Mouse (Mus musculus) heart, embryonic 13.5 days (tissue): Measurements from ENCODE around the gene Hat1. TPM values are rescaled to one million over a fixed set of nuclear protein-coding genes. Genes with fewer than 3 reads are reported as not detected.
A peak's percentile ranks its signal among the peaks of the same experiment; 100 is the strongest.

ENCODE experiments used
- ATAC-seq: fragments of 200-750 bp; cut with Nextera tagmentation; 2 replicates; pipeline ENCODE4 v1.8.0; 2017; ENCODE audit warnings: moderate TSS enrichment; ENCODE audit not compliant: insufficient number of reproducible peaks, low FRiP score, low TSS enrichment; ENCODE audit errors: extremely low read depth
- H3K27ac ChIP-seq: fragments of 300-500 bp; sonication (generic); replicated peaks from 2 replicates; pipeline ENCODE4 v1.5.1; 2015; ENCODE audit warnings: moderate library complexity, mild to moderate bottlenecking, inconsistent platforms
- H3K27me3 ChIP-seq: fragments of 300-500 bp; sonication (generic); replicated peaks from 2 replicates; pipeline ENCODE4 v1.6.1; 2015; ENCODE audit warnings: mild to moderate bottlenecking, inconsistent platforms
- H3K36me3 ChIP-seq: fragments of 300-500 bp; sonication (generic); 2 replicates; pipeline ENCODE4 v1.6.1; 2015; ENCODE audit warnings: mild to moderate bottlenecking, inconsistent platforms
- H3K4me1 ChIP-seq: fragments of 300-500 bp; sonication (generic); 2 replicates; pipeline ENCODE4 v1.6.1; 2015; ENCODE audit warnings: inconsistent platforms
- H3K4me2 ChIP-seq: fragments of 300-500 bp; sonication (generic); 2 replicates; pipeline ENCODE4 v1.6.1; 2015; ENCODE audit warnings: inconsistent platforms, mild to moderate bottlenecking, moderate library complexity
- H3K4me3 ChIP-seq: fragments of 300-500 bp; sonication (generic); 2 replicates; pipeline ENCODE4 v1.5.1; 2015; ENCODE audit warnings: moderate library complexity, mild to moderate bottlenecking, inconsistent platforms
- H3K9ac ChIP-seq: fragments of 300-500 bp; sonication (generic); 2 replicates; pipeline ENCODE4 v1.6.1; 2015; ENCODE audit warnings: inconsistent platforms, mild to moderate bottlenecking, moderate library complexity
- H3K9me3 ChIP-seq: fragments of 300-500 bp; sonication (generic); 2 replicates; pipeline ENCODE4 v1.6.1; 2016; ENCODE audit warnings: inconsistent platforms
- WGBS: fragments of 180-500 bp; shearing (Covaris S2); methylation state at CpG from one replicate; pipeline ENCODE4 v1.1.7; 2015; ENCODE audit warnings: mixed read lengths; 5-methylcytosine and 5-hydroxymethylcytosine counted together
- polyA plus RNA-seq: library from polyadenylated mRNA; unstranded; fragments of >200 nt; fragmentation: Nextera tagmentation; extraction: Ambion mirVana; gene quantifications from 2 replicates; pipeline ENCODE4 v1.2.1, GENCODE M21; 2015

The Hat1 gene
- 117 and 133 TPM in 2 replicates for polyA plus RNA-seq

- H3K27ac ChIP-seq: peak within 1 kb of the TSS; percentile 88
- H3K27me3 ChIP-seq: no peaks in the 10 kb centered on the region
- H3K4me1 ChIP-seq: peaks cover 12% of the 10 kb centered on the region
- no peaks in the 10 kb centered on the region for H3K9me3 ChIP-seq
- peak within 1 kb of the TSS; percentile 96 for H3K4me3 ChIP-seq
- H3K4me2 ChIP-seq: peak within 1 kb of the TSS; percentile 78
- under 1% methylated on average over 66 of the region's 66 CpGs for WGBS
- peak within 1 kb of the TSS; percentile 94 for H3K9ac ChIP-seq
- H3K36me3 ChIP-seq: peaks cover 30% of the 10 kb centered on the region
- ATAC-seq: peak; percentile 96
These were observed at the start of gene Hat1 for GRCm38 (mm10) chr2:71388951-71389763. Gene Hat1, plus strand, starts transcription at chr2:71388958.

DNA sequence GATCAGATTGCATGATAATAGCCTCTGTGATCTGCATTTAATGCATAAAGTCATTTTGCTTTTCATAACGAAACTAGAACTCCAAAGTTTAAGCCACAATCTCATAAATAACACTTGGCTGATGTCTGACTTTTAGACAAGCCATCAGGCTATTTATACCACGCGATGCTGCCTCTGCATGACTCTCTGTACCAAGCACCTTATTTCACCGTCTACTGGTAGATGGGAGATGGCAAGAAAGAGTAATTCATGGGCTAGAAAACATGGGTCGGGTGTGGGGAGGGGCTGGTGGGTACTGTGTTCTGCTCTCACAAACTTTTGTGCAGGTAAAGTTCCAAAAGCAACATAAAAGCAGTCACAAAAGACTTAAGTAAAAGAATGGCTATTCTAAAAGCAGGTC, 48.6 kb upstream of the Hat1 start:
- H3K4me3 ChIP-seq: no peak overlapping the region
- WGBS: 47% methylated on average over 5 of the region's 5 CpGs
- 0 out of 2 replicates have a peak overlapping the region, but pooled peaks have one; percentile 5 for H3K4me2 ChIP-seq
- H3K4me1 ChIP-seq: peaks cover 11% of the 10 kb centered on the region
- no peak overlapping the region for H3K9ac ChIP-seq
- no peak for ATAC-seq
- no peaks in the 10 kb centered on the region for H3K27me3 ChIP-seq
- H3K27ac ChIP-seq: peak overlapping the region; percentile 61
- H3K36me3 ChIP-seq: peaks cover 56% of the 10 kb centered on the region
- H3K9me3 ChIP-seq: 0 out of 2 replicates have a peak, but pooled peaks cover 5% of the 10 kb centered on the region

DNA sequence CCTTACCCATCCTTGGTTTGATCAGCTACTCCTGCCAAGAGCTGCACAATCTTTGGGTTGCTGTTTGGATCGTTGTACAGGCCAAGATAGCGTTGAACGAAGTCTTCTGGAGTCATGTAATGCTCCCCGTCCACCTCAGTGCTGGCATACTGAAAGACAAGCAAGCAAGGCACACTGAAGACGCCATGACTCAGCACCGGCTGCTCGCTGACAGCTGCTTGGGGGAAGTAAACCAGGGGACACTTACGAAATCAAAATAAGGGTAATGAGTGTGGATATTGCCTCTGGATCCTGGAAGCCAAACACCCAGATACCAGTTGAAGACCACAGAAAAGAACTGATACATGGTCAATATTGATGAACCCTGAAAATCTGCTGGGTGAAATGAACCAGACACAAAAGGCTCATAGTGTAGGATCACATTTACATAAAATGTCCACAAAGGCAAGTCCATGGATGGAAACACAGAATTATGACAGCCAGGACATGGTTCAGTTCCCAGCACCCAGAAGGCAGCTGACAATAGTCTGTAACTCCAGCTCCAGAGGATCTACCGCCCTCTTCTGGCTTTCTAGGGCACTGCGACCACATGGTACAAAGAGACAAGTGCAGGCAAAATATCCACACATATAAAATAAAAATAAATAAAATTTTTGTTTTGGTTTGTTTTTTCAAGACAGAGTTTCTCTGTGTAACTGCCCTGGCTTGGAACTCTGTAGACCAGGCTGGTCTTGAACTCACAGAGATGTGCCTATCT, 44.7 kb upstream of the Hat1 start:
- Histone ChIP-seq H3K4me3 (no peak overlapping the region), H3K36me3 (peaks cover 40% of the 10 kb centered on the region), H3K27me3 (no peaks in the 10 kb centered on the region), H3K9me3 (0 out of 2 replicates have a peak, but pooled peaks cover 5% of the 10 kb centered on the region), H3K4me2 (no peak overlapping the region), H3K27ac (no peak overlapping the region), H3K4me1 (peaks cover 11% of the 10 kb centered on the region), H3K9ac (no peak overlapping the region)
- ATAC-seq: no peak
- WGBS: 92% methylated on average over 10 of the region's 10 CpGs

DNA sequence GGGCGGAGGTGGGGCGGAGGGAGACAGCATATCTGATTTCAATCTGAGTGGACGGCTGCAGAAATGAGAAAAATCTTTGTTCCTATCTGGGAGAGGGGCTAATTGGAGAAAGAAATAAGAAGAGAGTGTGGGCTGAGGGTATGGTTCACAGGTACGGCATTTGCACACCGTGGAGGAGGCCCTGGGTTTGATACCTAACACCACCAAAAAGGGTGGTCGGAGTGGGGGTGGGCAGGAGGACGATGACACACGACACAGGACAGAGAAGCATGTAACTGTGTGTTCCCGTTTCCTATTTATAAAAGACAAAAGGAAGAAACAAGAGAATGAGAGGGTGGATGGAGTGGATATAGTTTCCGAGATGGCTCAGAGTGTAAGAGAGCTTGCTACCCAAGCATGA, 41.6 kb upstream of the Hat1 start:
- H3K9me3 ChIP-seq: 0 out of 2 replicates have a peak, but pooled peaks cover 5% of the 10 kb centered on the region
- H3K4me2 ChIP-seq: no peak overlapping the region
- peaks cover 32% of the 10 kb centered on the region for H3K36me3 ChIP-seq
- H3K4me3 ChIP-seq: no peak overlapping the region
- ATAC-seq: no peak
- H3K9ac ChIP-seq: no peak overlapping the region
- no peak overlapping the region for H3K27ac ChIP-seq
- no peaks in the 10 kb centered on the region for H3K27me3 ChIP-seq
- 80% methylated on average over 10 of the region's 10 CpGs for WGBS
- peaks cover 14% of the 10 kb centered on the region for H3K4me1 ChIP-seq

DNA sequence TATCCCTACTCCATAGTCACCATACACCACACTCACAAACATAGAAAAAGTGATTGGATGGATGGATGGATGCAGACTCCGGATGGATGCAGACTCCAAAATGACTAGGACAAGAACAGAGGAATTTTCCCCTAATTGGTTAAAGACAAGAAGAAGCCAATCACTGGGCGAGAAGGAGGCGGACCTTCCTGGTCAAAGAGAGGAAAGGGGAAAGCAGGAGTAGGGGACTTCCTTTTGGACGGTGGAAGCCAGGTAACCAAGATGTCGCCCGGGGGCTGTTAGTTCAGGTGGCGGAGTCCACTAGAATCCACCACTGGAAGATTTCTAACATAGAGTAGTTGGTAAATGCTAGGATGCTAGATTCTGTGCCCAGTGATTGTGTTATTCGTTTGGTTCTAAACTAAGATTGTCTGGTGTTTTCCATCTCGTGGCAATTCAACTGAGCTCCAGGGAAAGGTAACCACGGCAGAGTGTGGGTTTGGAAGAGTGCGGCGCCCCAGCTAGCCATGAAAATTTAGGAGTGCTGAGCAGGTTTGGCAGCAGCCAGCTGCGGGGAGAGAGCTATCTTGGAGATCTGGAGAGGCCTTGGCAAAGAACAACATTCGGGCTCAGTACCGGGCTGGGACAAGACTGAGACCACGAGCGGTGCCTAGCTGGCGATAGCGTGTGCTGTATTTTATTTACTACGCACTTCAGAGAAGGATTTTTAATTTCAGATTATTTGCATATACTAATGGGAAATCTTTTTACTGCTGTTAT, 40.8 kb upstream of the Hat1 start:
- 89% methylated on average over 20 of the region's 20 CpGs for WGBS
- H3K27ac ChIP-seq: no peak overlapping the region
- peaks cover 14% of the 10 kb centered on the region for H3K4me1 ChIP-seq
- H3K4me2 ChIP-seq: no peak overlapping the region
- H3K9ac ChIP-seq: no peak overlapping the region
- H3K27me3 ChIP-seq: no peaks in the 10 kb centered on the region
- H3K9me3 ChIP-seq: 0 out of 2 replicates have a peak, but pooled peaks cover 5% of the 10 kb centered on the region
- H3K4me3 ChIP-seq: no peak overlapping the region
- ATAC-seq: no peak
- peaks cover 25% of the 10 kb centered on the region for H3K36me3 ChIP-seq

DNA sequence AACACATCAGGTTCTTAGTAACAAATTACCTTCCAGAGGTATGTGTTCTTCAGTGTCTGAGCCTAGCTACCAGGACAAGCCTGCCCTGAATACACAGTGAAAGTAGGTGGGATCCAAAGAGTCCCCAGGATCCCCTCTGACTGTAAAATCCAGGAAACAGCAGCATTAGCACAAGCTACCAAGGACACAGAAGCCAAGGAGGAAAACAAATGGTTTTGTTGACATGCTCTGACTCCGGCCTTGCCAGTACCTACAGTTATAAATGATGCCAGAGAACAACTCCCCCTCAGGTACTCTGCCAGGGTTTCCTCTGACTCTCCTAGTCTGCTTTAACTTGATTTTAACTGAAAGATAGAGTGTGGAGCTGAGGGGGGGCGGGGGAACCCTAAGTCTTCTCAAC, 39.2 kb upstream of the Hat1 start:
- Histone ChIP-seq H3K4me2 (no peak overlapping the region), H3K27ac (no peak overlapping the region), H3K9ac (no peak overlapping the region), H3K9me3 (no peaks in the 10 kb centered on the region), H3K36me3 (peaks cover 9% of the 10 kb centered on the region), H3K4me1 (peaks cover 28% of the 10 kb centered on the region), H3K4me3 (no peak overlapping the region), H3K27me3 (no peaks in the 10 kb centered on the region)
- ATAC-seq: no peak
- WGBS: 81% methylated on average over 2 of the region's 2 CpGs

DNA sequence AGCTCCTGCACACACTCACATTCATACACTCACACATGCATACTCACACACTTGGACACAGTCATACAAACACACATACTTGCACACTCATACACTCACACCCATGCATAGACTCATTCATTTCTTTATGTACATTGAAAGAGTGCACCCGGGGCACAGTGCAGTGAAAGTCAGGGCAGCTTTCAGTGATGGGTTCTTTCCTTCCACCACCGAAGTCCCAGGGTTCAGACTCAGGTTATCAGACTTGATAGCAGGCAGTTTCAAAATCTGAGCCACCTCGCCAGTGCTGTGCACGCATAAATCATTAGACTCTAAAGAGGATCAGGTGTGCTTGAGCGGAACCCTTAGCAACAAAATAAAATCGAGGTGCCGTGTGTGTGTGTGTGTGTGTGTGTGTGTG, 38.6 kb upstream of the Hat1 start:
- Histone ChIP-seq H3K27me3 (no peaks in the 10 kb centered on the region), H3K4me2 (no peak overlapping the region), H3K36me3 (peaks cover 6% of the 10 kb centered on the region; the same call in 1 of the 2 replicates), H3K27ac (no peak overlapping the region), H3K9me3 (no peaks in the 10 kb centered on the region), H3K4me1 (peaks cover 28% of the 10 kb centered on the region), H3K4me3 (no peak overlapping the region), H3K9ac (no peak overlapping the region)
- WGBS: 66% methylated on average over 7 of the region's 7 CpGs
- ATAC-seq: no peak

DNA sequence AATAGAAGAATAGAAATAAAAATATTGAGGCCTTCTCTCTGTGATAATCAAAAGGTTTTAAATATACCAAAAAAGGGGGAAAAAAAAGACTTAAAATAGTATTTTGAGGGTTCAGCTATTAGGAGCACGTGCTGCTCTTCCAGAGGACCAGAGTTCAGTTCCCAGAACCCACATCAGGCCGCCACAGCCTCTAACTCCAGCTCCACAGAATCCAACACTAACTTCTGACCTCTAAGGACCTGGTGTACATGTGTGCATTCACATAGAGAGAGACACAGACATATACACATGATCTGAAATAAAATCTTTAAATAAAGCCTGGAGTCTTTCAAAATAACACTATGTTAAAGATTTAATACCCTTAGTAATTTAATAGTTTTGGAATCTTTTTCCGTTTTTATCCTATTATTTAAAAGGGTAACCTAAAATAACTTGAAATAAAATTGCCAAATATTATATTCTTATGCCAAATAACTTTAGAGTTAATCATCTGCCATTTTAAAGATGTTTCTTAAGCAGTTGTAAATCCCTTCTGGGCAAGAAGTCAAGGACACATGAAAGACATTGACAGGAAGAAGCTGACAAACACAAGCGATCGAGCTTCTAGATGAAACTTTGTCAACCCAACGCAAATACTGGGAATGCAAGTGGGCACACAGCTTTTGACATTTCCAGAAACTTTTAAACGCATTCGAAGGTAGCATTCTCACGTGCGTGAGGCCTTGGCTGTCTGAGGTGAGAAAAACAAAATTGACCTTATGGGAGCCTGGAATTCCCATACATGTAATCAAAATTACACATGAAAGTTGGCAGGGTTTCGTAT, 37.6 kb upstream of the Hat1 start:
- no peaks in the 10 kb centered on the region for H3K9me3 ChIP-seq
- H3K4me3 ChIP-seq: no peak overlapping the region
- no peak overlapping the region for H3K9ac ChIP-seq
- H3K27me3 ChIP-seq: no peaks in the 10 kb centered on the region
- H3K4me1 ChIP-seq: peaks cover 28% of the 10 kb centered on the region
- H3K27ac ChIP-seq: no peak overlapping the region
- no peak for ATAC-seq
- 83% methylated on average over 11 of the region's 11 CpGs for WGBS
- no peak overlapping the region for H3K4me2 ChIP-seq
- H3K36me3 ChIP-seq: peaks cover 6% of the 10 kb centered on the region; the same call in 1 of the 2 replicates

GRCm38 (mm10) chr2:71351727-71351987, 37.1 kb upstream of the Hat1 start:
- 77% methylated on average over 3 of the region's 3 CpGs for WGBS
- H3K9ac ChIP-seq: no peak overlapping the region
- no peaks in the 10 kb centered on the region for H3K27me3 ChIP-seq
- no peaks in the 10 kb centered on the region for H3K9me3 ChIP-seq
- H3K4me3 ChIP-seq: no peak overlapping the region
- H3K36me3 ChIP-seq: peaks cover 6% of the 10 kb centered on the region; the same call in 1 of the 2 replicates
- H3K4me2 ChIP-seq: no peak overlapping the region
- no peak for ATAC-seq
- H3K4me1 ChIP-seq: peaks cover 28% of the 10 kb centered on the region
- no peak overlapping the region for H3K27ac ChIP-seq

- no peaks in the 10 kb centered on the region for H3K9me3 ChIP-seq
- peaks cover 40% of the 10 kb centered on the region for H3K4me1 ChIP-seq
- H3K36me3 ChIP-seq: peaks cover 16% of the 10 kb centered on the region; the same call in 1 of the 2 replicates
- peak overlapping the region; percentile 69 for H3K27ac ChIP-seq
- no peak overlapping the region for H3K4me3 ChIP-seq
- H3K4me2 ChIP-seq: peak overlapping the region; percentile 31
- 56% methylated on average over 10 of the region's 10 CpGs for WGBS
- 0 out of 2 replicates have a peak overlapping the region, but pooled peaks have one; percentile 44 for H3K9ac ChIP-seq
- no peak for ATAC-seq
- H3K27me3 ChIP-seq: no peaks in the 10 kb centered on the region
These were observed 35.3 kb upstream of the Hat1 start for GRCm38 (mm10) chr2:71353306-71354054.
